Mouse (Mus musculus) adrenal gland, postnatal 25 days (tissue): ENCODE measurements at regions not wholly inside any gene's neighbourhood (a gene's known extent, or its start where the extent isn't known, plus 50 kb on each side); places are given as distances from the start of the nearest gene placed in this dataset.
A peak's percentile ranks its signal among the peaks of the same experiment; 100 is the strongest.

Experiments used
- DNase-seq: peaks from one replicate; pipeline ENCODE4 v3.0.0; 2021; ENCODE audit warnings: mixed read lengths

- no peak for DNase-seq
Observed at GRCm38 (mm10) chr4:56686141-56686540, 53.7 kb upstream of the Gm26657 start.

- DNase-seq: no peak
Observed at GRCm38 (mm10) chr4:56685696-56686095, 54.2 kb upstream of the Gm26657 start.

GRCm38 (mm10) chr4:56685123-56685522 lies 54.7 kb upstream of the Gm26657 start:
- peak; percentile 81 for DNase-seq

GRCm38 (mm10) chr4:56684031-56684430 lies 55.8 kb upstream of the Gm26657 start:
- no peak for DNase-seq

GRCm38 (mm10) chr4:56681121-56681520 lies 58.7 kb upstream of the Gm26657 start:
- DNase-seq: no peak

GRCm38 (mm10) chr4:56673868-56674267 lies 66.0 kb upstream of the Gm26657 start:
- peak; percentile 37 for DNase-seq

- DNase-seq: no peak
Observed at GRCm38 (mm10) chr4:56664921-56665320, 74.9 kb upstream of the Gm26657 start.

- no peak for DNase-seq
Observed at GRCm38 (mm10) chr4:56661816-56662215, 78.1 kb upstream of the Gm26657 start.

GRCm38 (mm10) chr4:56657046-56657445 lies 82.8 kb upstream of the Gm26657 start:
- no peak for DNase-seq

- no peak for DNase-seq
Observed at GRCm38 (mm10) chr4:56654327-56654726, 85.5 kb upstream of the Gm26657 start.

- DNase-seq: no peak
Observed at GRCm38 (mm10) chr4:56652819-56653218, 87.1 kb upstream of the Gm26657 start.

- DNase-seq: no peak
Observed at GRCm38 (mm10) chr4:56649731-56650130, 90.1 kb upstream of the Gm26657 start.

GRCm38 (mm10) chr4:56643999-56644962 lies 95.6 kb upstream of the Gm26657 start:
- no peak for DNase-seq

- DNase-seq: no peak
Observed at GRCm38 (mm10) chr4:56643491-56643890, 96.4 kb upstream of the Gm26657 start.

- no peak for DNase-seq
Observed at GRCm38 (mm10) chr4:56639709-56640108, 100.2 kb upstream of the Gm26657 start.

- no peak for DNase-seq
Observed at GRCm38 (mm10) chr4:56638704-56639478, 101.0 kb upstream of the Gm26657 start.

- DNase-seq: no peak
Observed at GRCm38 (mm10) chr4:56636265-56636664, 103.6 kb upstream of the Gm26657 start.

- no peak for DNase-seq
Observed at GRCm38 (mm10) chr4:56633528-56633927, 106.3 kb upstream of the Gm26657 start.

GRCm38 (mm10) chr4:56630251-56630650 lies 109.6 kb upstream of the Gm26657 start:
- DNase-seq: no peak

GRCm38 (mm10) chr4:56627206-56627605 lies 112.7 kb upstream of the Gm26657 start:
- DNase-seq: no peak

GRCm38 (mm10) chr4:56621782-56622181 lies 118.1 kb upstream of the Gm26657 start:
- DNase-seq: no peak

GRCm38 (mm10) chr4:56621356-56621755 lies 118.5 kb upstream of the Gm26657 start:
- no peak for DNase-seq

GRCm38 (mm10) chr4:56620628-56621027 lies 119.2 kb upstream of the Gm26657 start:
- no peak for DNase-seq
